Mouse (Mus musculus) forebrain, postnatal 0 days (tissue): ENCODE results near the gene Cenpb. TPM values are rescaled to one million over a fixed set of nuclear protein-coding genes. Genes with fewer than 3 reads are reported as not detected.

Experiments used
- ATAC-seq: fragments of 200-750 bp; cut with Nextera tagmentation; 2 replicates; pipeline ENCODE4 v1.8.0; 2017; ENCODE audit warnings: mild to moderate bottlenecking, moderate library complexity
- DNase-seq: peaks from one replicate; pipeline ENCODE4 v3.0.0-alpha.2; 2015
- H3K27ac ChIP-seq: fragments of 300-500 bp; sonication (generic); 2 replicates; pipeline ENCODE4 v1.5.1; 2014; ENCODE audit warnings: low read depth, mild to moderate bottlenecking, antibody characterized with exemption, low read length, moderate library complexity, mixed read lengths
- H3K27me3 ChIP-seq: fragments of 300-500 bp; sonication (generic); 2 replicates; pipeline ENCODE4 v1.6.1; 2014; ENCODE audit warnings: mild to moderate bottlenecking, low read length, mixed read lengths; ENCODE audit not compliant: insufficient read depth
- H3K36me3 ChIP-seq: fragments of 300-500 bp; sonication (generic); 2 replicates; pipeline ENCODE4 v1.6.1; 2014; ENCODE audit warnings: mild to moderate bottlenecking, moderate library complexity; ENCODE audit not compliant: insufficient read depth
- H3K4me1 ChIP-seq: fragments of 300-500 bp; sonication (generic); 2 replicates; pipeline ENCODE4 v1.6.1; 2014; ENCODE audit warnings: antibody characterized with exemption; ENCODE audit not compliant: insufficient read depth
- H3K4me2 ChIP-seq: fragments of 300-500 bp; sonication (generic); 2 replicates; pipeline ENCODE4 v1.6.1; 2014; ENCODE audit warnings: low read depth, mild to moderate bottlenecking, moderate library complexity
- H3K4me3 ChIP-seq: fragments of 300-500 bp; sonication (generic); 2 replicates; pipeline ENCODE4 v1.5.1; 2014; ENCODE audit warnings: low read depth, low read length, mixed read lengths
- H3K9ac ChIP-seq: fragments of 300-500 bp; sonication (generic); 2 replicates; pipeline ENCODE4 v1.6.1; 2014; ENCODE audit warnings: mild to moderate bottlenecking
- H3K9me3 ChIP-seq: fragments of 300-500 bp; sonication (generic); 2 replicates; pipeline ENCODE4 v1.6.1; 2016; ENCODE audit warnings: low read length
- CTCF ChIP-seq: sonication (generic); IDR thresholded peaks from 2 replicates; pipeline ENCODE4 v1.5.1; 2016; ENCODE audit warnings: antibody characterized with exemption, control low read depth, low read depth
- WGBS: fragments of 180-500 bp; shearing (Covaris S2); extraction: QIAGEN DNeasy Blood & Tissue Kit; methylation state at CpG from one replicate; pipeline ENCODE4 v1.1.7; 2014; 5-methylcytosine and 5-hydroxymethylcytosine counted together
- polyA plus RNA-seq: library from polyadenylated mRNA; unstranded; fragments of >200 nt; fragmentation: Nextera tagmentation; extraction: Ambion mirVana; gene quantifications from 2 replicates; pipeline ENCODE4 v1.2.1, GENCODE M21; 2015
- total RNA-seq: library from RNA; depleted of rRNA; stranded (reverse); fragments of >200 nt; gene quantifications from 2 replicates; pipeline ENCODE4 v1.2.3, GENCODE M21; 2014

Cenpb gene
- total and polyA plus RNA-seq, 2 experiments from 2014 or later = 17.9 to 120 TPM

DNA sequence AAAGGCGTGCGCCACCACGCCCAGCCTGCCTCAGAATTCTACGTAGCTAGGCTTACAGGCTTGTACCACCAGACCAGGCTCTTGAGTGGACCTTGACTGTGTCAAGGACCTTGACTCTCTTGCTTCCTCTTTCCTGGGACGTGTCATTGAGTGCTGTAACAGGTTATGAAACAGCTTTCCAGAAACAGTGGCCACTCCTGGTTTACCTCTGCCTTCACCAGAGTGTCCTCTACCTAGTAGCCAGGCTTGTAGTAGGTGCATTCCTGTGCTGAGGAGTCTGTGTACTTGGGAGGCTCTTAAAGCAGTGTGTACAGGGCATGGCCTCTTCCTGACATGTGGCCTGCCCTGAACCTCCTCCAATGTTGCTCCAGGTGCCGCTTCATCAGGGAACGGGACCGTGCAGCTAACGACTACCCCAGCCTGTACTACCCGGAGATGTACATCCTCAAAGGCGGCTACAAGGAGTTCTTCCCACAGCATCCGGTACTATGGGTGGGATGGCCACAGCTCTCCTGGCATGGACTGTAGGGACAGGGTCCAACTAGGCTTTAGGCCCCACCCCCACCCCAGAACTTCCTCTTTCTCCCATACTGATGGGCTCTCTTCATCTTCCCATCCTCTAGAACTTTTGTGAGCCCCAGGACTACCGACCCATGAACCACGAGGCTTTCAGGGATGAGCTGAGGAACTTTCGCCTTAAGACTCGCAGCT is 16.9 kb upstream of the Cenpb start:
- Histone ChIP-seq H3K9me3 (no peaks in the 10 kb centered on the region), H3K4me3 (no peak overlapping the region), H3K4me1 (no peaks in the 10 kb centered on the region), H3K4me2 (no peak overlapping the region), H3K9ac (no peak overlapping the region), H3K27me3 (no peaks in the 10 kb centered on the region), H3K27ac (no peak overlapping the region), H3K36me3 (peaks cover 19% of the 10 kb centered on the region)
- WGBS = 91% methylated on average over 16 of the region's 16 CpGs
- ATAC-seq = no peak
- DNase-seq = no peak
- TF ChIP-seq CTCF = no peak

GRCm38 (mm10) chr2:131191005-131191390 is 11.1 kb upstream of the Cenpb start:
- no peak for ATAC-seq
- no peak overlapping the region for H3K4me3 ChIP-seq
- peaks cover 19% of the 10 kb centered on the region for H3K36me3 ChIP-seq
- WGBS = 62% methylated on average over 7 of the region's 7 CpGs
- H3K9me3 ChIP-seq = no peaks in the 10 kb centered on the region
- no peak overlapping the region for H3K27ac ChIP-seq
- 0 out of 2 replicates have a peak, but pooled peaks cover 15% of the 10 kb centered on the region for H3K4me1 ChIP-seq
- H3K4me2 ChIP-seq = no peak overlapping the region
- DNase-seq = no peak
- TF ChIP-seq CTCF = no peak
- no peaks in the 10 kb centered on the region for H3K27me3 ChIP-seq
- no peak overlapping the region for H3K9ac ChIP-seq

DNA sequence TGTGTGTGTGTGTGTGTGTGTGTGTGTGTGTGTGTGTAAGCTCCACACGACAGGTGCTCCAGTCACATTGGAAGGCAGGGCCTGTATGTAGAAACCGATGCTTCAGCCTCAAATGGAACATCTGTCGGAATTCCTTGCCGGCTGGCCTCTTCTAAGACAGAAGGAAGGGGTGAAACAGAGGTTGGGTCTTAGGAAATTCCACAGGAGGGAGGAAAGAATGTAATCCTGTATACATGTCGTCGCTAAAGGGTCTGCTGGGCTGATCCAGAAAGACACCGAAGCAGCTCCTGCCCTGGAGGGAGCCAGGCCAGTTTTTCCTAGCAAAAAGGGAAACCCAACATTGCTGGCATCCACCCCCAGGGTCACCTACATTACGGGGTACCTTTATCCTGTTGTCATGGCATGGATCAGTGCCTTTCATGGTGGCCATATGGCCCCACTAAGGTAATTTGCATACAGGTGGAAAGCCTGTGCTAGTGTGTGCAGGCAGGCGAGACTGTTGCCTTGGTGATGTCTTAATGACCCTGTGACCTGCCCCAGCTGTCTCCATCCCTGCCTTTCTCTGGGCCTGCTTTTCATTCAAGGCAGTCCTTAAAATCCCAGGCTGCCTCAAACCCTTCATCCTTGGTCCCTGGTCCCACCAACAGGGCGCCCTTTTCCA is 10.6 kb upstream of the Cenpb start:
- H3K9me3 ChIP-seq = no peaks in the 10 kb centered on the region
- peak; percentile 26 for DNase-seq
- TF ChIP-seq CTCF = no peak
- no peak overlapping the region; the same call in 1 of the 2 replicates for H3K27ac ChIP-seq
- peaks cover 19% of the 10 kb centered on the region for H3K36me3 ChIP-seq
- WGBS = 17% methylated on average over 10 of the region's 10 CpGs
- no peak overlapping the region for H3K9ac ChIP-seq
- H3K4me2 ChIP-seq = no peak overlapping the region
- H3K27me3 ChIP-seq = no peaks in the 10 kb centered on the region
- H3K4me3 ChIP-seq = no peak overlapping the region
- ATAC-seq = peak; percentile 28; the same call in 1 of the 2 replicates
- H3K4me1 ChIP-seq = 0 out of 2 replicates have a peak, but pooled peaks cover 15% of the 10 kb centered on the region

GRCm38 (mm10) chr2:131189521-131190309 is 9.8 kb upstream of the Cenpb start:
- no peak overlapping the region for H3K9ac ChIP-seq
- no peaks in the 10 kb centered on the region for H3K27me3 ChIP-seq
- H3K4me3 ChIP-seq = no peak overlapping the region
- 42% methylated on average over 5 of the region's 5 CpGs for WGBS
- no peak for ATAC-seq
- TF ChIP-seq CTCF = no peak
- no peak overlapping the region for H3K27ac ChIP-seq
- peaks cover 19% of the 10 kb centered on the region for H3K36me3 ChIP-seq
- 0 out of 2 replicates have a peak, but pooled peaks cover 15% of the 10 kb centered on the region for H3K4me1 ChIP-seq
- no peak for DNase-seq
- no peak overlapping the region for H3K4me2 ChIP-seq
- no peaks in the 10 kb centered on the region for H3K9me3 ChIP-seq

DNA sequence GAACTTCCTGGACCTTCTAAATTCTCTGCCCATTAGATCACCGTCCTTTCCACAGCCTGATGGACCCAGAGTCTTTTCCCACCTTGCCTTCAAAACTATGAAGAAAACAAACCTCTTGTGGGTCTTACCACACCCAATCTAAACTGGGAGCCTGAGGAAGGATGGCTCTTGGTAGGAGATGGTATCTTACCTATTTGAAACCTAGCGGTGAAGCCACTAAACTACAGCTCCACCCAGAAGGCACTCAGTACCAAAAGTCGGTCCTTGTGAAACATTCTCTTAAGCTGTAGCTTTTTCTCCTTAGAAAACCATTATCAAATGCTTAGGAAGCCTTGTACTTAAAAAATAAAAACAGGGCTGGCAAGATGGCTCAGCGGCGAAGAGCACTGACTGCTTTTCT is 8.4 kb upstream of the Cenpb start:
- H3K9ac ChIP-seq = no peak overlapping the region
- H3K4me2 ChIP-seq = no peak overlapping the region
- H3K27me3 ChIP-seq = no peaks in the 10 kb centered on the region
- H3K4me1 ChIP-seq = 0 out of 2 replicates have a peak, but pooled peaks cover 15% of the 10 kb centered on the region
- no peak for TF ChIP-seq CTCF
- 96% methylated on average over 5 of the region's 5 CpGs for WGBS
- H3K36me3 ChIP-seq = peaks cover 8% of the 10 kb centered on the region
- H3K4me3 ChIP-seq = no peak overlapping the region
- no peak for ATAC-seq
- H3K9me3 ChIP-seq = no peaks in the 10 kb centered on the region
- no peak overlapping the region for H3K27ac ChIP-seq
- DNase-seq = no peak

- DNase-seq = no peak
- peaks cover 2% of the 10 kb centered on the region; the same call in 1 of the 2 replicates for H3K36me3 ChIP-seq
- TF ChIP-seq CTCF = no peak
- H3K4me1 ChIP-seq = 0 out of 2 replicates have a peak, but pooled peaks cover 15% of the 10 kb centered on the region
- WGBS = 19% methylated on average over 3 of the region's 3 CpGs
- no peak for ATAC-seq
- peak overlapping the region; percentile 58 for H3K4me3 ChIP-seq
- no peaks in the 10 kb centered on the region for H3K27me3 ChIP-seq
- peak overlapping the region; percentile 78; the same call in 1 of the 2 replicates for H3K9ac ChIP-seq
- no peak overlapping the region for H3K27ac ChIP-seq
- no peaks in the 10 kb centered on the region for H3K9me3 ChIP-seq
- H3K4me2 ChIP-seq = peak overlapping the region; percentile 81
Measured at GRCm38 (mm10) chr2:131187602-131187922, 7.7 kb upstream of the Cenpb start.
